Mouse (Mus musculus) spleen, postnatal 0 days (tissue): ENCODE data around the gene Hsd11b2. TPM values are rescaled to one million over a fixed set of nuclear protein-coding genes. Genes with fewer than 3 reads are reported as not detected.

Experiments
- polyA plus RNA-seq: library from polyadenylated mRNA; unstranded; fragments of >200 nt; fragmentation: Nextera tagmentation; extraction: Ambion mirVana; gene quantifications from 2 replicates; pipeline ENCODE4 v1.2.1, GENCODE M21; 2015

The Hsd11b2 gene
- polyA plus RNA-seq: 1.1 and 2.4 TPM in 2 replicates

DNA sequence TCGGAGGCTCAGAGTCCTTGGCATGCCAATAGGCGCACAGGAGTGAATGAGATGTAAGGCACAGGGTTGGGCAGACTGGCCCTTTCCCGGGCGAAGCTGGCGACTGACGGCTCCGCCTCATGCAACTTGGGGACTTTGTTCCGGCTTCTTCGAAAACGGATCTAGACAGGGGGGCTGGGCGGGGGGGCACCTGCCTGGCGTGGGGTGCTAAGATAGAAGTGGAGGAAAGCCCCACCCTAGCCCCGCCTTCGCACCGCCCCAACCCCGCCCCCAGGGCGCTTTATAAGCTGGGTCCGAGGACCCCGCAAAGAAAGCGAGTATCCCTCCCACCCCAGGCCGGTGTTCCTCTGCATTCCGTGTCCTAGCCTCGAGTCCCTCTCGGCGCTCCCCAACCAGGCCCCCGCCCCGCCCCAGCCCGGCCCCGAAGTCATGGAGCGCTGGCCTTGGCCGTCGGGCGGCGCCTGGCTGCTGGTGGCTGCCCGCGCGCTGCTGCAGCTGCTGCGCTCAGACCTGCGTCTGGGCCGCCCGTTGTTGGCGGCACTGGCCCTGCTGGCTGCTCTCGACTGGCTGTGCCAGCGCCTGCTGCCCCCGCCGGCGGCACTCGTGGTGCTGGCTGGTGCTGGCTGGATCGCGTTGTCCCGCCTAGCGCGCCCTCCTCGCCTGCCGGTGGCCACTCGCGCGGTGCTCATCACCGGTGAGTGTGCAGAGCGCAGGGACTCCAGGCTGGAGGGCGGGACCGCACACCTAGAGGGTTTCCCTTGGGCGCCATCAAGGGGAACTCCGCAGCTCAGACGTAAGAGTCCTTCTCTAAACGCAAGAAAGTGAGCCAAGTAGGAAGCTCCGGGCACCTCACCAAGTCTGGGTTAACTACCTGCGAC lies at the start of gene Hsd11b2:
Gene Hsd11b2 (plus strand): TSS at position 320 of the 878 bp plus-strand sequence.

DNA sequence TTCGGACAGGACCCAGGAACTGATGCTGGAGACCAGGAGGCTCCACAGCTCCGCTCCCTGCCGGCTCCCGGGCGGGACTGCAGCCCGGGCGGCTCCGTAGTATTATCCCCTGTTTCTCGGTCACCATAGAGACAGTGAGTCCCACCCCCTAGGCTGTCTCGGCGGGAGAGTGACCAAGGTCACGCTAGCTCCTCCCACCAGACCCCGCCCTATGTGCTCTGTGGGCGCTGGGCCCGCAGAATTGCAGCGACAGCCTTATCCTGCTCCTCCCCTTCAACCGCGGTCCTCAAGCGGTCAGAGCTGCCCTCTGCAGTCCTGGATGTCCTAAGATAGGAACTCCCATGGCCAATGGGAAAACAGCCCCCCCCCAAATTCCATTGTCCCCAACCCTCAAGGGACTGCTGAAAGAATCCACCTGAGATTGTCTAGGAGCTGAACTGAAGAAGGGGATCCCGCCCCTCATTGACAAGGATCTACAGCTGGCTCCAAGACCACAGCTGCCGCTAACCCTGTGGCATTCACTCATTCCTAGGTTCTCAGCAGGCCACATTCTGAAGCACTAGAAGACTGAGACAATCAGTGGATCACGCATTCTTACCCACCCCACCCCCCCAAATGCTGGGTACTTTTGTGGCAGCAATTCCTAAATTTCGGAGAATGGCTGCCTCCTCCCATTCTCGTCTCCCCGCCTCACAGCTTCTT lies 47.1 kb upstream of the Hsd11b2 start, which contains the start of gene Tppp3:
Gene Tppp3 (minus strand): TSS at position 213 of the 702 bp plus-strand sequence.

DNA sequence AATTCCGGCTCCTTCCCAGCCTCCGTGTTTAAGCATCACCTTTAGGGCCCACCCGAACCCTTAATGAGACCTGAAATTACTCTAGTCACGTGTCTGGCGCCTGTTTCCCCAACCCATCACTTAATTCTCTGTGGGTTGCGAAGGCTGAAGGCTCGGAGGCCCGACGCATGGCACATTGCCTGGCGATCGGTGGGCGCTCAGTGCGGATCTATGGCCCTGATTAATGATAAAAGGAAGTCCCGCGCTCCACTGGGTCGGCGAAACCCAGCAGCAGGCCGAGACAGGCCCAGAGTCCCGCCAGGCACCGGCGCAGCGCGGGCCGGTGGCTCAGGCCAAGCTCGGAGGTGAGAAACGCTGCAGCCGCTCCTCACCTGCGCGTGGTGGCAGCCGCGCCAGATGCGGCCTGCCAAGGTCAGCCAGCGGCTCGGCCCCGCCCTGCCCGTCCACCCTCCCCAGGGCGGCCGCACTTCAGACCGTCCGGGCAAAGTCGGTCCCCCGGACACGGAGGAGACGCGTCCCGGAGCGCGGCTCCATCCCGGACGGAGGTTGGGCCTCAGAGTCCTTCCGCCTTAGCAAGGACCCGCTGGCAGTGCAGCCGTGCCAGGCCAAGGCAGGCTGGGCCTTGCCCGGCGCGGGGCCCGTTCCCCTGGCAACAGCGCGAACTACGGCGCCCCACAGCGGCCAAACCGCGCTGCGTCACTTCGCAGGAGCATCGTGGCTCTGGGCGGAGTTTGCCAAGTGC lies 21.9 kb upstream of the Hsd11b2 start, which contains the start of gene Zdhhc1:
Gene Zdhhc1 (minus strand): TSS at position 464 of the 742 bp plus-strand sequence.

DNA sequence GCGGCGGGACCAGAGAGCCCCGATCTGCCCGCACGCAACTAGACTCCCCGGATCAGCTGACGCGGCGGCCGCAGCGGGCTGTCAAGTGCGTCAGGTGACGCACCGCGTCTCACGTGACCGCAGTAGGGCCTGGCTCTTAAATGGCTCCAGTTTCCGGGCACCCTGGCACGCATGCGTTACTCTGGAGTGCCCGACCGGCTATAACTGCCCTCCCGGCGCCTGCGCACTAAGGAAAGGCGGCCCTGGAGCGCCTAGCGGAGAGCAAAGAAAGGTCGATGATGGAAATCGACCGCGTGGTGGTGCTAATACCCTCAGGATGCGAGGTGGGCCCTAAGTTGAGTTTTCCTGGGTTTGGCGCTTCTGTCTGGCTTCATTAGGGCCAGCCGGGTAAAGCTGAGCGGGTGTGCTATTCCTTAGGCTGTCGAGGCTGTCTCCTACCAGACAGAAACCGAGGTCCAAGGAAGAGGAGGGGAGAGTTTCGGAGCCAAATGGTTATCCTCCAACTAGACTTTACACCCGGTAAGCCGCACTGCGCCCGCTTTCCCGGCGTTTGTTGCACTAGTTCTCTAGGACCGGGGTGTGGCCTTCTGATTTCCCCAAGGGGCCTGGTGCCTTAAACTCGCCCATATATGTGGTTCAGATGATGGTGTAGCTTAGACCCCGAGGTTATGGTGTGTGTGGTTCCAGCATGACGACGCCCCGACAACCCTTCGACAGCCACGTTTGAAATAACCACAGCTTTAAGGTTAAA lies 47.6 kb downstream of the Hsd11b2 start, which contains the start of gene Atp6v0d1:
Gene Atp6v0d1 (minus strand): TSS at position 96 of the 751 bp plus-strand sequence.

Other genes starting within 250 kb of the Hsd11b2 start
- 0.12 and 0.21 TPM in 2 replicates for gene Hsf4, start 249.0 kb upstream of the Hsd11b2 start, polyA plus RNA-seq
- 0.14 and 0.45 TPM in 2 replicates for gene Nol3, start 242.6 kb upstream of the Hsd11b2 start, polyA plus RNA-seq
- gene 4931428F04Rik, start 228.9 kb upstream of the Hsd11b2 start, polyA plus RNA-seq: 1.3 and 1.7 TPM in 2 replicates
- gene Exoc3l, start 222.7 kb upstream of the Hsd11b2 start, polyA plus RNA-seq: 15.2 and 18.2 TPM in 2 replicates
- gene E2f4, start 221.1 kb upstream of the Hsd11b2 start, polyA plus RNA-seq: 152 and 167 TPM in 2 replicates
- 2.6 and 3.1 TPM in 2 replicates for gene Elmo3, start 213.2 kb upstream of the Hsd11b2 start, polyA plus RNA-seq
- 11.9 and 15.2 TPM in 2 replicates for gene Lrrc29, start 192.5 kb upstream of the Hsd11b2 start, polyA plus RNA-seq
- 125 and 129 TPM in 2 replicates for gene Tmem208, start 192.4 kb upstream of the Hsd11b2 start, polyA plus RNA-seq
- gene Fhod1, start 170.8 kb upstream of the Hsd11b2 start, polyA plus RNA-seq: 4.2 and 4.6 TPM in 2 replicates
- gene Slc9a5, start 169.9 kb upstream of the Hsd11b2 start, polyA plus RNA-seq: 0.69 and 0.89 TPM in 2 replicates
- gene Plekhg4, start 145.5 kb upstream of the Hsd11b2 start, polyA plus RNA-seq: 0.11 and 0.12 TPM in 2 replicates
- gene Kctd19, start 105.3 kb upstream of the Hsd11b2 start, polyA plus RNA-seq: 0.15 TPM in 1 of 2 replicates, not detected in the other
- gene Lrrc36, start 105.2 kb upstream of the Hsd11b2 start, polyA plus RNA-seq: 0.25 and 0.44 TPM in 2 replicates
- gene Tppp3, start 47.2 kb upstream of the Hsd11b2 start, polyA plus RNA-seq: 6.6 and 9.6 TPM in 2 replicates
- gene Zdhhc1, start 21.9 kb upstream of the Hsd11b2 start, polyA plus RNA-seq: 6.8 and 10.3 TPM in 2 replicates
- gene Atp6v0d1, start 47.3 kb downstream of the Hsd11b2 start, polyA plus RNA-seq: 63.4 and 73.0 TPM in 2 replicates
- 11.4 and 14.0 TPM in 2 replicates for gene Ripor1, start 86.5 kb downstream of the Hsd11b2 start, polyA plus RNA-seq
- 95.3 and 95.7 TPM in 2 replicates for gene Ctcf, start 117.8 kb downstream of the Hsd11b2 start, polyA plus RNA-seq
- gene Agrp, start 118.6 kb downstream of the Hsd11b2 start, polyA plus RNA-seq: 0.34 TPM in 1 of 2 replicates, not detected in the other
- 1.6 and 2.0 TPM in 2 replicates for gene Carmil2, start 167.5 kb downstream of the Hsd11b2 start, polyA plus RNA-seq
- 37.3 and 37.4 TPM in 2 replicates for gene Acd, start 182.3 kb downstream of the Hsd11b2 start, polyA plus RNA-seq
- 10.8 and 12.9 TPM in 2 replicates for gene Pard6a, start 182.4 kb downstream of the Hsd11b2 start, polyA plus RNA-seq
- not detected in 2 replicates for gene 4933405L10Rik, start 188.9 kb downstream of the Hsd11b2 start, polyA plus RNA-seq
- gene Enkd1, start 189.5 kb downstream of the Hsd11b2 start, polyA plus RNA-seq: 8.8 and 9.2 TPM in 2 replicates
- gene Gfod2, start 239.9 kb downstream of the Hsd11b2 start, polyA plus RNA-seq: 3.8 and 4.0 TPM in 2 replicates